Mouse (Mus musculus) bone marrow, adult 2 months (tissue): ENCODE measurements around the gene Gap43.

ENCODE experiments used
- CTCF ChIP-seq: fragments of 200-500 bp; IDR thresholded peaks from 2 replicates; pipeline ENCODE4 v1.5.1; 2011; ENCODE audit warnings: low read length, control low read depth; ENCODE audit not compliant: control insufficient read depth, insufficient read depth
- POLR2A ChIP-seq: fragments of 200-500 bp; IDR thresholded peaks from 2 replicates; pipeline ENCODE4 v1.6.1; 2011; ENCODE audit warnings: low read depth, mild to moderate bottlenecking, control low read depth, low read length, borderline replicate concordance; ENCODE audit not compliant: control insufficient read depth

DNA sequence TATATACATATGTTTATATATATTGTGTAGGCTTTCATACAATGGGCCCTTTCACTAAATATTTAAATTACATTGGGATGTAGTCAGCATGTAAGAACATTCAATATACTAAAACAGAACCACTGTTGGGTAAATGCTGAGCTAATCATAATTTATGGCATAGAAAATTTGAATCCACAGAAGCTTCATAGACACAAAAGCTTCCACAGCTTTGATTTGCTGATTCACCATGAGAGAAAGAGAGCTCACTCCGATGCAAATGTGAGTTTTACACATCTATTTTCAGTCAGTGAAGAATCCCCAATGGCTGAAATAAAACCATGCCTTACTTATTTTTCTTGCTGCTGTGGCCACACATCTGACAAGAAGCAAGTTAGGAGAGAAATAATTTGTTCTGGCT is 69.2 kb downstream of the Gap43 start:
- TF ChIP-seq CTCF (no peak), POLR2A (no peak)
